Mouse (Mus musculus) liver, postnatal 0 days (tissue): ENCODE data around the gene Ncf2.

Experiments used
- CTCF ChIP-seq: sonication (generic); IDR thresholded peaks from 2 replicates; pipeline ENCODE4 v1.5.1; 2016; ENCODE audit warnings: antibody characterized with exemption, low read depth
- EP300 ChIP-seq: IDR thresholded peaks from 2 replicates; pipeline ENCODE4 v1.6.1; 2016; ENCODE audit warnings: antibody characterized with exemption, low read depth, mild to moderate bottlenecking

- TF ChIP-seq CTCF (no peak), EP300 (no peak)
These were observed 45.3 kb downstream of the Ncf2 start for GRCm38 (mm10) chr1:152845211-152845730.
